Mouse (Mus musculus) brown adipose tissue, adult 24 weeks (tissue): Measurements from ENCODE around the gene Zfp119b. TPM values are rescaled to one million over a fixed set of nuclear protein-coding genes. Genes with fewer than 3 reads are reported as not detected.

Experiments
- H3K27ac ChIP-seq: fragments of 200-500 bp; replicated peaks from 2 replicates; pipeline ENCODE4 v1.5.1; 2012; ENCODE audit warnings: low read depth, mild to moderate bottlenecking, low read length
- H3K4me1 ChIP-seq: fragments of 200-500 bp; 2 replicates; pipeline ENCODE4 v1.6.1; 2012; ENCODE audit warnings: low read length, mixed read lengths; ENCODE audit not compliant: control insufficient read depth, insufficient read depth, insufficient read length
- H3K4me3 ChIP-seq: fragments of 200-500 bp; 2 replicates; pipeline ENCODE4 v1.5.1; 2012; ENCODE audit warnings: low read depth, mild to moderate bottlenecking, low read length, moderate library complexity; ENCODE audit not compliant: insufficient read depth
- polyA plus RNA-seq: library from polyadenylated mRNA; stranded (reverse); fragments of >200 nt; gene quantifications from 2 replicates; pipeline ENCODE4 v1.2.4, GENCODE M21; 2012; ENCODE audit not compliant: missing spikeins, insufficient read depth, insufficient read length

The Zfp119b gene
- polyA plus RNA-seq, 1 experiment, result 3.3 TPM

DNA sequence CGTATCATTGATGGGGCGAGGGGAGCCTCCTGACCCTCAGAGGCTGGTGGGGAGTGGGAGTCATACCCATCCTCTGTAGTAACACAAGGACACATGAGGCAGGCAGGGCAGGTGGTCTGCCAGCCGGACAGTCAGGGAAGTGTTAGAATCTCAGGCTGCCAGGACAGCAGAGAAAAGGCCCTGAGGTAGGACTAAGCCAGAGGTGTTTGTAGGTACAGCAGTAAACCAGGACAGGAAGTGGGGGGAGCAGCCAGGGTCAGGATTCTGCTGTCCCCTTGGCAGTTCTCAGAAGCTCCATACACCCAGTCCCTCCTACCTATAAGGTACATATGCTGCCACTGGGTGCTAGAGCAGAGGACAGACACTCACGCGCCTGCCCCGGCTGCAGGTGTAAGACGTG is 12.3 kb upstream of the Zfp119b start:
- Histone ChIP-seq H3K4me3 (no peak overlapping the region), H3K27ac (no peak overlapping the region), H3K4me1 (no peaks in the 10 kb centered on the region; the same call in 1 of the 2 replicates)

GRCm38 (mm10) chr17:55960791-55961190 is 11.5 kb upstream of the Zfp119b start:
- H3K27ac ChIP-seq, result no peak overlapping the region
- no peaks in the 10 kb centered on the region; the same call in 1 of the 2 replicates for H3K4me1 ChIP-seq
- H3K4me3 ChIP-seq, result no peak overlapping the region

DNA sequence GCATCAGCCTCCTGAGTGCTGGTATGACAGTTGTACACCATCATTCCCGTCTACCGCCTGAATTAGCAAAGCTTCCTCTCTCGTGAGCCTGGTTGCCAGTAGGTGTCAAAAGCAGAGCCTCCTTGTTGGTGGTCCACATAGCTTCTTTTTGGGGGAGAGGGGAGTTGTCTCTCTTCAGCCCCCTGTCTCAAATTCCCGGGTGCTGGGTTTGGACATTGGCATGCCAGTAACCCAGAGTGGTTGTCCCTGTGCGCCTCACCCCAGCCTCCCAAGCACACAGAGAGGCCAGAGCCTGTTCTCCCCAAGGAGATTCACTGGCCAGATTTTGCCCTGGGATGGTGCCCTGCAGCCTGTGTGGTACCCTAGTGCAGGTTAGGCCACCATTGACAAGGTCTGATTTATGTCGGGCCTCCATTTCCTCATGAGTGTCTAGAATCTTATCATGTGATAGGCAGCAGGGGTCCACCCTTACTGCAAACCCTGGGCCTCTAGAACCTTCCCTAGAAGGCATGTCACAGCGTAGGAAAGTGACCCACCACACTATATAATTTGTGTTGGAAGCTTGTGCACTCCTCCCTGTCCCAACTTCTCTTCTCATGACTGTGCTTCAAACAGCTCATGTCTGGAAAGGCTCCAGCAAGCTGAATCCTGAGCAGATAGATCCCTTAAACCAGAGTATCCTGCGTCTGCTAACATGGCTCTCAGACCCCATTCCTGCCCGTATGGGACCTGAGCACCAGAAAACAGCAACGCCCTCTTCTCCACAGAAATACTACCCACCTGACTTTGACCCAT is 10.8 kb upstream of the Zfp119b start:
- H3K27ac ChIP-seq, result no peak overlapping the region; the same call in 1 of the 2 replicates
- H3K4me1 ChIP-seq, result no peaks in the 10 kb centered on the region; the same call in 1 of the 2 replicates
- H3K4me3 ChIP-seq, result peak overlapping the region; percentile 46

- Histone ChIP-seq H3K27ac (peak within 1 kb of the TSS; percentile 98), H3K4me3 (peak within 1 kb of the TSS; percentile 70)
These were observed 9.8 kb upstream of the Zfp119b start, which contains the start of gene Yju2 for GRCm38 (mm10) chr17:55958918-55959728. Yju2 (plus strand) TSS chr17:55959099.

GRCm38 (mm10) chr17:55958584-55958886 is 9.2 kb upstream of the Zfp119b start:
- no peaks in the 10 kb centered on the region; the same call in 1 of the 2 replicates for H3K4me1 ChIP-seq
- H3K27ac ChIP-seq, result peak overlapping the region; percentile 65
- peak overlapping the region; percentile 51 for H3K4me3 ChIP-seq

More at GRCm38 (mm10) chr17:55958918-55959728, 9.8 kb upstream of the Zfp119b start, which contains the start of gene Yju2:
- no peaks in the 10 kb centered on the region; the same call in 1 of the 2 replicates for H3K4me1 ChIP-seq

GRCm38 (mm10) chr17:55957726-55958583 is 8.7 kb upstream of the Zfp119b start:
- Histone ChIP-seq H3K27ac (peak overlapping the region; percentile 65), H3K4me3 (peak overlapping the region; percentile 51), H3K4me1 (no peaks in the 10 kb centered on the region; the same call in 1 of the 2 replicates)

- no peaks in the 10 kb centered on the region; the same call in 1 of the 2 replicates for H3K4me1 ChIP-seq
- no peak overlapping the region for H3K27ac ChIP-seq
- no peak overlapping the region for H3K4me3 ChIP-seq
These were observed 7.9 kb upstream of the Zfp119b start for GRCm38 (mm10) chr17:55957168-55957567.

GRCm38 (mm10) chr17:55956591-55956990 is 7.3 kb upstream of the Zfp119b start:
- H3K4me1 ChIP-seq, result no peaks in the 10 kb centered on the region; the same call in 1 of the 2 replicates
- H3K4me3 ChIP-seq, result no peak overlapping the region
- no peak overlapping the region for H3K27ac ChIP-seq

DNA sequence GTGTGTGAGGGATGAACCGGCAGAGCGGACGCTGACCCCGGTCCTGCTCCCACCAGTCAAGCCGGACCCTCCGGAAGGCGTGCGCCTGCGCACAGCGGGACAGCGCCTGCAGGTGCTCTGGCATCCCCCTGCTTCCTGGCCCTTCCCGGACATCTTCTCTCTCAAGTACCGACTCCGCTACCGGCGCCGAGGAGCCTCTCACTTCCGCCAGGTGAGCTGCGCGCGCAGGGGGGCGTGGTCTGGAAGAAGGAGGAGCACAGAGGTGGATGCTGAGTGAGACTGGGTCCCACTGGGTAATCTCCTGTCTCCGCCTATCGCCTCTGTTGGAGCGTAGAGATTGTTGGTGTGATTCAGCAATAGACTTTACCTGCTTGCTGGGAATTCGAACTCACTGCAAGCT is 6.8 kb upstream of the Zfp119b start:
- Histone ChIP-seq H3K27ac (no peak overlapping the region), H3K4me1 (no peaks in the 10 kb centered on the region; the same call in 1 of the 2 replicates), H3K4me3 (no peak overlapping the region)

- Histone ChIP-seq H3K4me3 (no peak overlapping the region), H3K4me1 (no peaks in the 10 kb centered on the region), H3K27ac (no peak overlapping the region)
These were observed 4.9 kb upstream of the Zfp119b start for GRCm38 (mm10) chr17:55954229-55954628.

DNA sequence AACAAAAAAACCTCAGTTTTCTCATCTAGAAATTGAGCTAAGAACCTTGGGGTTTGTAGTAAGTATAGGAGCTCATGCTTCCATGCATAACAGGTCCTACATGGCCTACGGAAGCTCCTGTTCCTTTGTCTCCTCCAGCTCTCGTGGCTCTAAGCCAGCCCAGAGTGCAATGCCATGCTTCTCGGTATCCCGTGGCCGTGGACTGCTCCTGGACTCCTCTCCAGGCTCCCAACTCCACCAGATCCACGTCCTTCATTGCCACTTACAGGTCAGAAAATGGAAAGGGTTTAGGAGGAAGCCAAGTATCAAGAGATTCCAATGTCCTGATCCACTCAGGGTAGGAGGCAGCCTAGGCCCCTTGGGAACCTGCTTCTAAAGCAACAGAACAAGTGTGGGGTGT is 4.5 kb upstream of the Zfp119b start:
- H3K4me3 ChIP-seq, result no peak overlapping the region
- no peaks in the 10 kb centered on the region for H3K4me1 ChIP-seq
- H3K27ac ChIP-seq, result no peak overlapping the region

- Histone ChIP-seq H3K4me1 (no peaks in the 10 kb centered on the region), H3K4me3 (peak within 1 kb of the TSS; percentile 16; the same call in 1 of the 2 replicates), H3K27ac (peak within 1 kb of the TSS; percentile 46; the same call in 1 of the 2 replicates)
These were observed 3.2 kb upstream of the Zfp119b start, which contains the start of gene Ebi3 for GRCm38 (mm10) chr17:55952447-55953027. Ebi3 (plus strand) TSS chr17:55952640.

- no peak overlapping the region for H3K27ac ChIP-seq
- no peak overlapping the region for H3K4me3 ChIP-seq
- no peaks in the 10 kb centered on the region for H3K4me1 ChIP-seq
These were observed 2.7 kb upstream of the Zfp119b start for GRCm38 (mm10) chr17:55952041-55952440.

DNA sequence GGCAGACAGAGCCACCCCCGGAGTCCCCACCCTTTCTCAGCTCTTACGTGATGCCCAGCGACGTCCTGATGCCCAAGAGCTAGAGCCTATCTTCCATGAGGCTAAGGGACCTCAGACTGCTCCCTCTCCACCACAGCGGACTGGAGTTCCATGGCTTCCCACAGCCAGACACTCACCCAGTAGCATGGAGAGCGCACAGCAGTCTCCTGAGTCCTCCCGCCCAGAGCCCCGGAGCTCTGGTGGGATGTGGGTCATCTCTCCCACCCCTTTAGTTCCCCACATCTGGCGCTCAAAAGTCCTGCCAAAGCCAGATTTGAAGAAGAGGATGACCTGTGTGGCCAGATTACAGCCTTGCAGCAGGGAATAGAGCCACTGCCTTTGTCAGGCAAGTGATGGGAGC is 1.3 kb upstream of the Zfp119b start:
- H3K4me1 ChIP-seq, result no peaks in the 10 kb centered on the region
- H3K27ac ChIP-seq, result no peak overlapping the region
- H3K4me3 ChIP-seq, result no peak overlapping the region
